Mouse (Mus musculus): ENCODE data around the gene Nipa2.

DNA sequence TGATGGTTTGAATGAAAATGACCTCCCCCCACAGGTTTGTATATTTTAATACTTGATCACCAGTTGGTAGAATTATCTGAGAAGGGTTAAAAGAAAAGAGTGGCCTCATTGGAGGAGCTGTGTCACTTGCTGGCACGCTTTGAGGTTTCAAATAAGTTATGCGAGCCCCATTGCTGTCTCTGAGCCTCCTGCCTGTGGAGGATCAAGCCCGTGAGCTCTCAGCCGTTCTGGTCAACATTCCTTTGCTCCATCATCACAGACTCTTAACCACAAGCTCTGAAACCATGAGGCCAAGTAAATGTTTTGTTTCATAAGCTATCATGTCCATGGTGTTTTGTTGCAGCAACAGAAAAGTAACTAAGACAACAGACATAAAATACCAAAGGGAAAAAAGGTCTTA, 22.5 kb upstream of the Nipa2 start:
- TF ChIP-seq CTCF (IDR thresholded peaks at IDR 0.05; ENCODE audit: control insufficient read depth, insufficient read depth, low read length) (no peak), POLR2A (IDR thresholded peaks at IDR 0.05; ENCODE audit: borderline replicate concordance, control insufficient read depth, low read depth, low read length) (no peak)
